Mouse (Mus musculus) embryonic fibroblast, embryonic 13.5 days (primary cell): ENCODE results near the gene Rnf223.

Source experiments
- CTCF ChIP-seq: IDR thresholded peaks from 2 replicates; pipeline ENCODE4 v1.5.1; 2011; ENCODE audit warnings: mild to moderate bottlenecking, control low read depth, low read length, moderate library complexity, borderline replicate concordance; ENCODE audit not compliant: insufficient read depth
- POLR2A ChIP-seq: IDR thresholded peaks from 2 replicates; pipeline ENCODE4 v1.6.1; 2011; ENCODE audit warnings: low read depth, mild to moderate bottlenecking, control low read depth, low read length, moderate library complexity

- TF ChIP-seq CTCF: no peak
- TF ChIP-seq POLR2A: no peak
Measured at GRCm38 (mm10) chr4:156126841-156127240, 3.5 kb upstream of the Rnf223 start.
